Mouse (Mus musculus): Measurements from ENCODE around the gene Muc15. TPM values are rescaled to one million over a fixed set of nuclear protein-coding genes. Genes with fewer than 3 reads are reported as not detected.

Muc15 gene
- under 1 TPM in 1 of 2 experiments, not detected in 1; 0.20 TPM for total RNA-seq (2021)
- long read RNA-seq, experiment 1 = 0 reads
- long read RNA-seq, experiment 2 = 0 reads

DNA sequence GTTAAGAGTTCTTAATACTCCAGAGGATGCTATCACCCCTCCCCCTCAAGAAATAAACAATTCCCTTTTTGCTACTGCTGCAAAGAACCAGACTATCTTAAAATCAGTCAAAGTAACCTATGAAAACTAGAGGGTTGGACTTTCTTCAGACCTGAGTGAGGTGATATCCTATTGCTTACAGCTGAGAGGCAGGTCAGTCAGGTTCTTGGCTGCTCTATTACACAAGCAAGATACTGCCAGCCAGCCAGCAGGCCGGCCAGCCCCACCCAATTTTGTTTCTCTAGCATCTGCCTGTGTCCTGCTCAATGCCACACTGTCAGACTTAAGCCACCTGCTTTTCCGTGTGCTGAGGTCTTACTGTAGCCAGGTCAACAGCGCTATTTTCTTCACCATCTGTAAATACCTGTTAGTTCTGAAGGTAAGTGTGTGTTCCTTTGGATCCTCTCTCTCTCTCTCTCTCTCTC, at the start of gene Muc15:
TSS of gene Muc15 (plus strand) at position 51 of the 464 bp plus-strand sequence.
- no peak for DNase-seq (ENCODE audit: low spot score in 2 of 2)

DNA sequence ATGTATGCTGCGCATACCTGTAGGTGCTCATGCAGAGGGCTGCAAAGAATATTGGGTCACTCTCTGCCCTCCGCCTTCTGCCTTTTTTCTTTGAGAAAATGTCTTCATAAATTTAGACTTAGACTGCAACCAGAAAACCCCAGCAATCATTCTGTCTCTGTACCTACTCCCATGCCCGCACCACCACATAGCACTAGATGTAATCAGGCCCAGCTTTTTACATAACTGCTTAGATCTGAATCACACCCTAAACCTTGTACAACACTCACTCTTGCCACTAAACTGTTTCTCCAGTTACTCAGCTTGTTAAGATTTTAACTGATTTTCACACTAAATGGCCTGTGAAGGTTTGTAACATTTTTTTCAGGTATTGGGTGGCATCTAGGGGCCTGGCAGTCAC, 11.7 kb upstream of the Muc15 start:
- no peak for DNase-seq (ENCODE audit: low spot score in 2 of 2)

DNA sequence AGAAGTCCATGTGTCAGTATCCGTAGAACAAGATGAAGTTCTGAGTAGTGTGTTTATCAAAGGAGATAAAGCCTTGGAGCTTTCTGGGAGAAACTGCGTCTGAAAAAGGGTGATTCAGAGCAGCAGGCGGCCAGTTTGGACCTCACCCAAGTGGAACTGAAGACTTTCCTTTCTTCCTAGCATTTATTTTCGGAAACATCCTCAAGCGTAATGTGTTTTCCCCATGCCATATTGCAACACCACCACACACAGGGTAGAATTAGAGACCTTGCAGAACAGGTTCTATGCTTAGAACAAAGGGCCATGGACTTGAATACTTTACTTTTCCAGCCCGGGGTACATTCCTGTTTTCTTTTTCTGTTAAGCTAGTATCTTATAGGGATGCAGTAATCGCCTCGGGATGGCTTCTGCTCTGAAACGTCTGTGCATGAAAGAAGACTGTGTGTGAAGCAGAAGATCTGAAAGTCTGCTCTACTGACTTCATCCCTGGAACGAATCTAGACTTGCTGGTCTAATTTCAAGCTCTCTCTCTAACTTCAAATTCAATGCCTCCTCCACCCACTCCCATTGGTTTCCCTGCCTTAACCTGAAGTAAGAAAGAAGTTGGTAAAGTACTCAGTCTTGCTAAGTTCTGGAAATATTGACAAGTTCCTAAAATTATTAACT, 11.0 kb upstream of the Muc15 start:
- DNase-seq (ENCODE audit: low spot score in 2 of 2) = no peak

DNA sequence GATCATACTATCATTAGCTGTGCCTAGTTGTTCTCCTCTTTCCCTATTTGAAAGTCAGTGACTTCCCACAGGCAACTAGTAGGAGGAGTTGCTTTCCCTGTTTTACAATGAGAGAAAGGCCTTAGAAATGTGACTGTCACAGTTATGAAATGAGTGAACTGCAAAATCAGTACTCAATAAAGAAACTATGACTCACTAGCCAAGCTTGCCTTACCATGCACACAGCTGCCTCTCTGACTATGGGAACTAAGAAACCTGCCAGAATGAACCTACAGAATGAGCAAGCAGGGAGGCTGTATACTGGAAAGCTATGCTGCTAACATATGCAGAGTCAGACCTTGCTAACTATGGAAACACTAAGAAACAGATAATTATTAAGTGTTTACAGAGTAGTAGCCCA, 2.1 kb upstream of the Muc15 start:
- DNase-seq (ENCODE audit: low spot score in 2 of 2) = no peak

DNA sequence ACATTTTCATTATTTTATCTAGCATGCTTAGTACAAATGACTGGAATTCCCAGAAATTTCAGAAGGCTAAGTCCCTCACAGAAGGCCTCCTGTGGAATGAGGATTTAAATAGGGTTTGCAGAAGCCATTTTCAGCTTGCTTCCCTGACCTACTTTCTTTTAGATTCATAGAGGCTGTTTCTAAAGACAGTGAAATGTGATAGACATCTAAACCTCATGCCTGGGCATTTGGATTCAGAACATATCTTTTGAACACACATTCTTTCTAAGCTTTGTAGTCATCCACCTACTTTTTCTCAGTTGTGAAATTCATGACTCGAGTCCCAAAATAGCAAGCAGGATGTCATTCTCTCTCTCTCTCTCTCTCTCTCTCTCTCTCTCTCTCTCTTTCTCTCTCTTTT, 1.1 kb downstream of the Muc15 start:
- no peak for DNase-seq (ENCODE audit: low spot score in 2 of 2)

DNA sequence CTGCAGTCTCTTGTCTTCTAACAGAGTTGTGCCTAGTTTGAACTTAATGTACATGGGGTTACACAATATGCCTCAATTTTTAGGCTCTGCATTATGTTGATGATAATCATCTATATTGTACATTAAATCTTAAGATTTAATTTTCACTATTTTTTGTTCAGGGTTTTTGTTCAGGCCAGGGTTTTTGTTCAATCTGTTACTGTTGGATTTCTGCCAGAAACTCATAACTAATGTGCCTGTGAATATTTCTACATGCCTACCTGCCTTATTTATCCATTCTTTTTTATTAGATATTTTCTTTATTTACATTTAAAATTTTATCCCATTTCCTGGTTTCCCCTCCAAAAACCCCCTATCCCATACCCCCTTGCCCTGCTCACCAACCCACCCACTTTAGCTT, 5.0 kb downstream of the Muc15 start:
- no peak for DNase-seq (ENCODE audit: low spot score in 2 of 2)

DNA sequence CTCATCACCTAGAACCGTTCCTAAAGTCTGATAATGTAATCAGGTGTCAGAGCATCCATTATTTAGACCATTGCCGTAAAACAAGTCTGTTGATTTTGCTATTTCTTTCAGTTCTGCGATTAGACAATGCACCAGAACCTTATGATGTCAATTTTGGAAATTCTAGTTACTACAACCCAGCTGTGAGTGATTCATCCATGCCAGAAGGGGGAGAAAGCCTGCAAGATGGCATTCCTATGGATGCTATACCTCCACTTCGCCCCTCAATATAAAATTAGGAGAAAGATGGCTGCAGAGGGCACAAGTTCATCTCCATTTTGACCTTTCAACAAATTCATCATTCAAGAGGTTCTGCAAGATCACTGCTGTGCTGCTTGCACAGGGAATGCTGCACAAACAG, 16.1 kb downstream of the Muc15 start:
- no peak for DNase-seq (ENCODE audit: low spot score in 2 of 2)

DNA sequence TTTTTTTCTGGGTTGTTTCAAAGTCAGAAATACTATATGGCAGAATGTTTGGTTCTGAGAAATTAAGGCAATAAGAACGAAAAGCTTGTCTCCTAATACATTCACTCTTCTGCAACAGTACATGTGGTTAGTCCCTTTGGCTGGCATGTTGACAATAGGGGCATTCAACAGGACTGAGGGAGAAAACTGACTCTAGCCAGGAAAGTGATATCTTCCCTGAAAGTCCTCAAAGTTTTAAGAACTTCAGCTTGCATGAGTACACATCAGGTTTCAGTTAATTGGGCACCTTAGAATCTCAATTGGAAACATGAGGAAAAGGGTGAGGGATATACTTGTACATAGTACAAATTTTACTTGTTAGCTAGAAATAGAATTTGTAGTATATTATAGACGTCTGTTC, 16.8 kb downstream of the Muc15 start:
- DNase-seq (ENCODE audit: low spot score in 2 of 2) = no peak

DNA sequence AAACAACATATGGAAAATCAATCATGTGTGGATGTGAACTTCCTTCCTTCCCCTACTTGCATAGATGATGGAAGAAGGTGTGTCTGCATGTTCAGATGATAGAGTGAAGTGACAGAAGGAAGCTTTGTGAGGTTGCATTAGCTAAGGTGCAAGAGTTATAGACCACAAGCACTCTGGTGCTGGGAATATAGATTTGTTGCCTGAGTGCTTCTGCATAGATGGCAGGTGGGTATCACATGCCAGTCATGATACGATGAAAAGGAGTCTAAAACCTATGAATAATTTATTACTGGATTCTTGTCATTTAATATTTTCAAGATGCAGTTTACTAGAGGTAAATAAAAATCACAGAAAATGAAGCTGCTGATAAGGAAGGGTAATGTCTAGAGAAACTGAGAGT, 18.6 kb downstream of the Muc15 start:
- DNase-seq (ENCODE audit: low spot score in 2 of 2) = no peak

DNA sequence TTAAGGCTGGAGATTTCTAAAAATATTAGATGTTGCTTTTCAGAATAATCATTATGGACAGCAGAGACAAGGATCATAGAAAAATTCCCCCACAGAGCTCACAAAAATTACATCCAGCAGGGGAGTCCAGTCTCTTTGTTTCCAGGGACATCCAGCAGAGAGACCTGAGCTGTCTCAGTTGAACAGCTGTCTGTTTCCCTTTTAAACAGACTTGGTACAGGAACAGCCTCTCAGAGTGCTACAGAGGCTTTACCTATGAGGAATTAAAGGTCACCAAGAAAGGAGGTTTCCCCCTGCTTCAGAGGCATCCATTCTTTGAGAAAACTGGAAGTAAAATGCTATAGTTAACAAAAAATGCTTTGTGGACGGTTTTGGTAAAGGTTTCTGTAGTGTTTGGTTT, 19.4 kb downstream of the Muc15 start:
- DNase-seq (ENCODE audit: low spot score in 2 of 2) = no peak

DNA sequence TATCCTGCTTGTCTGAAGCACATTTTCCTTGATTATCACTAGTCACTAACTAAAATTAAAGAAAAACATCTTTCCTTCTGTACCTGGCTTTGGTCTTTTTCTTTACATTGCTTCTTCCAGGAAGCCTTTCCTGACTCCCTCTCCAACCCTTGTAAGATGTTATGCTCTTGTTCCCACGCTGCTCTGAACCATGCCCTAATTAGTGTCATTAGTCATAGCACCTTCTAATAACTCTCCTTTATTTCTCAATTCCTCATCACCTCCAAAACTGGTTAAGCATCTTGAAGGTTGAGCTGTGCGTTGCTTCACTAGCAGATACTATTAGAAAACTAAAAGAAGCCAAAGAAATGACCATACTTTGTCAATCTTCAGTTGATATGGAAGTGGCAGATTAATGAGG, 36.4 kb downstream of the Muc15 start:
- no peak for DNase-seq (ENCODE audit: low spot score in 2 of 2)

DNA sequence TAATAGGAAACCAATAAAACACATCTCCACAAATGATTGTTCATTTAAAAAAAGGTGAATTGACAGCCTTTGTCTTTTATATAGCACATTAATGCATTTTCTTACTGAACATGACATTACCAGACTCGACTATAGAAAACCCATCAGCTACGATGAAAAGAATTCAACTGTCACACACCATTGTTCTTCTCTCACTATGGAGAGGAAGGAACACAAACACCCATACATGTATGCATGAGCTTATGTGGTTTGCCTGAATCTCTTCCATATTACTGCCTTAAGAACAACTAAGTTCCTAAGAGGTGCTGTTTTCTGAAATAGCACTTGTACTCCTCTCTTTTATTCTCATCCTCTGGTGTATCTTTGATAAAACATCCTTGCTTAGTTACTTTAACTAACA, 38.3 kb downstream of the Muc15 start:
- DNase-seq (ENCODE audit: low spot score in 2 of 2) = no peak

DNA sequence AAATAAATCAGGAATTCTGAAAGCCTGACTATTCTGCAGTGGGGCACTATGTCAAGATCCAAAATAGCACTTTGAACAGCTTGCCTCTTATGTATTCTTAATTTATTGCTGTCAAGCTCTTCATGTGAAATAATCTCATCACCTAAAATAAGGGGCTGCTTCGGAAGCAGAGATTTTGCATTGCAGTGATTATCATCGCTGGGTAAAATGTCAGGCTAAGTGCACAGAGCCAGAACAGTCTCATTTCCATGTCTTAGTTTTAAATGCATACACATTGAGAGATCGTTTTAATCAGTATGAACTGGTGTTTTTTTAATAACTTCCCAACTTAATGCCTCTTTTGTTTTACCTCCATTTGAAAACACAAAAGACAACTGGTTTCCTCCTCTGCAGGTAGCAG, 66.3 kb downstream of the Muc15 start:
- DNase-seq (ENCODE audit: low spot score in 2 of 2) = no peak

Other genes starting within 250 kb of the Muc15 start
- gene Slc5a12, start 124.0 kb upstream of the Muc15 start, total RNA-seq (2021) = 10 to 100 TPM in 1 of 2 experiments, under 1 TPM in 1; 0.14 to 12.7 TPM
- under 1 TPM; 0.17 to 0.31 TPM for gene Ano3, start 229.6 kb downstream of the Muc15 start, total RNA-seq (2021)